Mouse (Mus musculus) right cerebral cortex, postnatal 25 days (tissue): Measurements from ENCODE around the gene Cox7c.
"Not testable (repeated sequence)": the region's sequence is repeated elsewhere in the genome, so short reads cannot be mapped to it uniquely, and the experiment has no call there.

Experiments
- DNase-seq: peaks from one replicate; pipeline ENCODE4 v3.0.0; 2022

Cox7c gene

DNA sequence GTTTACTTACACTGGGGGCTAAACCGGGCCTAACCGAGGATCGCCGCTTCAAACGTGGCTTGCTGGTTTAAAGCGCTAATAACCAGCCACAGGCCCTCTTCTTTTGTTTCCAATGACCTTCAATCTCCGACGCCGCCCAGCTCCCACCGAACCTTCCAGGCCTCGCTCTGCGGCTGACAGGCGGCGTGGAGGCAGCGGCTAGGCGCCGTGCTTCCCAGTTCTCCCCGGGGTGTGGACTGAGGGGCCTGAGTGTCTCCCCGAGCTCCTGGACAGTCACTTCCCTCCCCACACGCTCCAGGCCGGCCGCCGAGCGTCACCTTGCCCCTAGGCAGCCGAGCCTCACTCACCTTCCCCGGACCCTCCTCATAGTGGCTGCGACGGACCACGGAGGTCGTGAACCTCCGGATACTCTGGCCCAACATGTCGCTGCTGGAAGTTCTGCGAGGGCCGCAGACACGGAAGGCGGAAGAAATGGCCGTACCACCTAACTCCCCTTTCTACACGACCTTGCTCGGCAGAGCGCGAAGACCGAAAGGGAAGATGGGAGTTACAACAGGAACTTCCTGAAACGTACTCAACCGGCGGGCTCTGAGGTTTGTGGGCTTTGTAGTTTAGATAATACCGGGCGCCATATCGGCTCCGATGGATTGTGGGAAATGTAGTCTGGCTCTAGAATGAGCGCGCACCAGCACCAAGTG, at the start of gene Cox7c:
Gene Cox7c (minus strand): TSS at position 651 of the 698 bp plus-strand sequence.
- peak; percentile 85 for DNase-seq

DNA sequence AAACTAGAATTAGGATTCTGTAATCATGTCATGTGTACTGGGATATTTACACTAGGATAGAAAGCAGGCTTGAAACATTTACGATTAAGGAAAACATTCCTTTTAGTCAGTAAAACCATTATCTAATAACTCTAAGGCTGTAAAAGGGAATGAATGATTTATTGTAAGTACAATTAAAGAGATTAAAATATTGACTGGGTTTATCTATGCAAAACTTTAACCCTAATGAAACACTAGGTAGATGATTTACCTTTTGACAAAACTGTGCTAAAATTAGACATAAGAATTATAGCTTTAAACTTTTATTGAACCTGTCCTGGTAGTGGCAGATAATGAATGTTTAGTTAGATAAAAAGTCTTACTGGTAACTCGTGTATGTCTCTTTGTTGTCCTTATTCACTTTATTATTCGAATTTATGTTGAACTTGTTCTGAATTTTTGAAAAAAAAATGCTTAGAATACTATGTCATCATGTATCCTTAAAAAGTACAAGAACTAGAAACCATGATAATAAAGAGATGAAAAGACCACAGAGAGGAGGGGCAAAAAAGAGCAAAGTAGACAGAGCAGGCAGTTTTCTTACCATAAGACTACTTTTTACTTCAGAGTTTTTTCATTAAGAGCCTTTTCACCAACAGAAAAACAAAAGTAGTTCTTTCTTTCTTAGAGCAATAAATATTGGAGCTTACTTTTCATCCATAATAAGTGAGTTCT, 21.5 kb upstream of the Cox7c start:
- DNase-seq = no peak

DNA sequence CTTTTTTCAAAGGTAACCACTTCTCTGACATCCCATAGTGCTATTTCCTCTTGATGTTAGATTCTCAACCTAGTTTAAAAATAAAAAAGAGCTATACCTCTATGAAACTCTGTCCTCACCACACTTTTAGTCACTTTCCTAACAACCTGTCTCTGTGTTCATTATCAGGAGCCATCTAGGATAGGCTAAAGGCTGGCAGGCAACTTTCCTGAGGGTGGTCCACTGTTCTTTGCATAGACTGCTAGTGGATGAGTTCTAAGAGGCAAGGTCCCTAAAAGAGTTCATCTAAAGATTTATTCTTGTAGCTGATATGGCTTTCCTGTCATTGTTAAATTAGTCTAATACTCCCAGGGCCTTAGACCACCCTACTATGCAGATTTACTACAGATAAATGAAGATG, 20.8 kb upstream of the Cox7c start:
- DNase-seq = no peak

DNA sequence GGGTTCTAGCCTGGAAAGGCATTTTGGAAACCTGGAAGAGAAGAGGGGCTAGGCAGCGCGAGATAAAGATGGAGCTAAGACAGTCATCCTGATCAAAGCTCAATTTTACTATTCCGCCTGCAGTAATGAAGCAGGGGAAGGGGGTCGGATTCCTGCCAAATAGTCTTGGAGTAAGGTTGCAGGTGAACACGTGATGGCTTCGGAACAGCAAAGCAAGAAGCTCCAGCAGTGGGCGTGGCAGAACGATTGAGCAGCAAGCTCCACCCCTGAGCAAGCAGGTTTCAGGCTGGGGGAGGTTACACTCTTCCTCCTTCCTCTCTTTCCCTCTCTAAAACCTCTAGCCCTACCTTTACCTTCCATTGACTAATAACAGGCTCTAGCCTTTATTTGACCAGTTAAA, 7.4 kb upstream of the Cox7c start:
- not testable (repeated sequence) for DNase-seq

DNA sequence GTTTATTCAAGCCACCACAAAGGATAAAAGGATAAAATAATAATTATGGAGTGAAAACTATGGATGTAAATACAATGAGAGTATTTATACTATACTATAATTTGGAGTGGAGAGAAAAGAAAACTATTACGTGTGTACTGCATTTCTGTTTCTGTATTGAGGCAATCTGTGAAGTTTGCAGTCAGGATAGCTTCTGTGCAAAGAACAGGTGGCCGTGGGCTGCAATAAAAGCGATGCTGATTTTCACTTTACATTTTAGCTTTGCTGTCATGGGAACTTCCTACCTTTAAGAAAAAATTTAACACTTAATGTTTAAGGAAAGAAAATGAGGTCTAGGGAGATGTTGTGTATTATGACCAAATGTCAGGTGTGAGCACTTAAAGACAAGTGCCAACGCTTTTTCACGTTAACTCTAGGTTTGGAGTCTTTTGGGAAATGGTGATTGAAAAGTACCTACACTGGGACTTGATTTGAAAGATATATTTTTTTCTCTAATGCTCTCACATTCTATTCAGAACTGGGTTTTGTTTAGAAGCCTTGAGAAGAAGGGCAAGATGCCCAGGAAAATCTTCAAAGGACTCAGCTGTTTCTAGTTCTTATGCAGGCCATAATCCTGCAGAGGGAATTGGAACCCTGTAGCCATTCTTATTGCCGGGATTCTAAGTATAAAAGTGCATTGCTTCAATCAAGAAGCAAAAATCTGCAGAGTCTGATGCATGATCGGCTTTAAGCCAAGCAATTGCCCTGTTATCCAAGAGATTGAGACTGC, 41.6 kb downstream of the Cox7c start:
- peak; percentile 22 for DNase-seq
